Mouse (Mus musculus) heart, postnatal 0 days (tissue): ENCODE results near the gene Ttc6.

ENCODE experiments used
- CTCF ChIP-seq: IDR thresholded peaks from 2 replicates; pipeline ENCODE4 v1.5.1; 2016; ENCODE audit warnings: antibody characterized with exemption, control low read depth, low read depth
- EP300 ChIP-seq: IDR thresholded peaks from 2 replicates; pipeline ENCODE4 v1.6.1; 2016; ENCODE audit warnings: antibody characterized with exemption, low read depth

- no peak for TF ChIP-seq EP300
- no peak for TF ChIP-seq CTCF
These were observed 25.0 kb upstream of the Ttc6 start for GRCm38 (mm10) chr12:57538588-57539550.
